Mouse (Mus musculus) brain, adult 10 weeks (tissue): ENCODE results near the gene Prl2c2. TPM values are rescaled to one million over a fixed set of nuclear protein-coding genes. Genes with fewer than 3 reads are reported as not detected.

ENCODE experiments used
- polyA plus RNA-seq: library from polyadenylated mRNA; stranded (reverse); fragments of 350-450 nt; fragmentation: Illumina TruSeq; extraction: RNeasy Lipid Tissue Mini Kit (QIAGEN cat#74804); gene quantifications from one replicate; pipeline ENCODE4 v1.2.3, GENCODE M21; 2015; ENCODE audit warnings: low read depth, low replicate concordance

Prl2c2 gene
- not detected for polyA plus RNA-seq

DNA sequence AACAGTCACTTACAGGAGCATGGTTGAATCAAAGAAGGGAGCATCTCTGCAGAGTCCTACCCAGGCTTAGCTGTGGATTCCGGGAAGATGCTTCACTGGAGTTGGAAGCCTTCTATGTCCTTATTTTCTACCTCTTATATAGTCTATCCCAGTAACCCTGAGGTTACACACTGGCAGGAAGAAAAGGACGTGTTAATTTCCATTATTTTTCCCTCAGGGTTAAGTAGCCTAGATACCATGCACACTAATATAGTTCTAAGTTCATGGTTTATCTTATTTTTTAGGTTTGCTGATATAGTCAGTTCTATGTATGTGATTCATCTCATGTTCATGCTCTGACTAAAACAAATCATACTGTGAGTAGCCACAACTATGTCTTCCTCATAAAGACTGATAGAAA lies at the start of gene Prl2c2:
Gene Prl2c2 (minus strand): TSS at position 101 of the 400 bp plus-strand sequence.

Other genes starting within 250 kb of the Prl2c2 start
- gene Prl2c3, start 205.3 kb downstream of the Prl2c2 start, polyA plus RNA-seq = not detected
- gene Prl2c5, start 177.3 kb upstream of the Prl2c2 start, polyA plus RNA-seq = not detected